Mouse (Mus musculus) thymus, postnatal 10 days (tissue): Measurements from ENCODE around the gene Foxo1.

ENCODE experiments used
- DNase-seq, 2 experiments: peaks; one replicate each; pipeline ENCODE4 v3.0.0; 2021; ENCODE audit warnings: low spot score in 2 of 2

Gene Foxo1

DNA sequence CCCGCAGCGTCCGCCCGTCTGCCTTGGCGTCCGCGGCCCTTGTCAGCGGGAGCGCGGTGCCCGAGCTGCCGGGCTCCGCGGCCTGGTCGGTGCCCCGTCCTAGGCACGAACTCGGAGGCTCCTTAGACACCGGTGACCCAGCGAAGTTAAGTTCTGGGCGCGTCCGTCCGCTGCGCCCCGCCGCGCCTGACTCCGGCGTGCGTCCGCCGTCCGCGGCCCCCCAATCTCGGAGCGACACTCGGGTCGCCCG, 276 bp downstream of the Foxo1 start:
- no peak for DNase-seq

DNA sequence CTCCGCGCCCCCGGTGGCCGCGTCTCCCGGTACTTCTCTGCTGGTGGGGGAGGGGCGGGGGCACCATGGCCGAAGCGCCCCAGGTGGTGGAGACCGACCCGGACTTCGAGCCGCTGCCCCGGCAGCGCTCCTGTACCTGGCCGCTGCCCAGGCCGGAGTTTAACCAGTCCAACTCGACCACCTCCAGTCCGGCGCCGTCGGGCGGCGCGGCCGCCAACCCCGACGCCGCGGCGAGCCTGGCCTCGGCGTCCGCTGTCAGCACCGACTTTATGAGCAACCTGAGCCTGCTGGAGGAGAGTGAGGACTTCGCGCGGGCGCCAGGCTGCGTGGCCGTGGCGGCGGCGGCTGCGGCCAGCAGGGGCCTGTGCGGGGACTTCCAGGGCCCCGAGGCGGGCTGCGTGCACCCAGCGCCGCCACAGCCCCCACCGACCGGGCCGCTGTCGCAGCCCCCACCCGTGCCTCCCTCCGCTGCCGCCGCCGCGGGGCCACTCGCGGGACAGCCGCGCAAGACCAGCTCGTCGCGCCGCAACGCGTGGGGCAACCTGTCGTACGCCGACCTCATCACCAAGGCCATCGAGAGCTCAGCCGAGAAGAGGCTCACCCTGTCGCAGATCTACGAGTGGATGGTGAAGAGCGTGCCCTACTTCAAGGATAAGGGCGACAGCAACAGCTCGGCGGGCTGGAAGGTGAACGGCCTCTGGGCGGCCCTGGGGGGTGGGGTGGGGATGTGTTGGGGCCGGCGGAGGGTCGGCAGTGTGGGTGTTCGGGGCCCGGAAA, 789 bp downstream of the Foxo1 start:
- peak in 1 of 2 experiments; percentile 51 for DNase-seq

DNA sequence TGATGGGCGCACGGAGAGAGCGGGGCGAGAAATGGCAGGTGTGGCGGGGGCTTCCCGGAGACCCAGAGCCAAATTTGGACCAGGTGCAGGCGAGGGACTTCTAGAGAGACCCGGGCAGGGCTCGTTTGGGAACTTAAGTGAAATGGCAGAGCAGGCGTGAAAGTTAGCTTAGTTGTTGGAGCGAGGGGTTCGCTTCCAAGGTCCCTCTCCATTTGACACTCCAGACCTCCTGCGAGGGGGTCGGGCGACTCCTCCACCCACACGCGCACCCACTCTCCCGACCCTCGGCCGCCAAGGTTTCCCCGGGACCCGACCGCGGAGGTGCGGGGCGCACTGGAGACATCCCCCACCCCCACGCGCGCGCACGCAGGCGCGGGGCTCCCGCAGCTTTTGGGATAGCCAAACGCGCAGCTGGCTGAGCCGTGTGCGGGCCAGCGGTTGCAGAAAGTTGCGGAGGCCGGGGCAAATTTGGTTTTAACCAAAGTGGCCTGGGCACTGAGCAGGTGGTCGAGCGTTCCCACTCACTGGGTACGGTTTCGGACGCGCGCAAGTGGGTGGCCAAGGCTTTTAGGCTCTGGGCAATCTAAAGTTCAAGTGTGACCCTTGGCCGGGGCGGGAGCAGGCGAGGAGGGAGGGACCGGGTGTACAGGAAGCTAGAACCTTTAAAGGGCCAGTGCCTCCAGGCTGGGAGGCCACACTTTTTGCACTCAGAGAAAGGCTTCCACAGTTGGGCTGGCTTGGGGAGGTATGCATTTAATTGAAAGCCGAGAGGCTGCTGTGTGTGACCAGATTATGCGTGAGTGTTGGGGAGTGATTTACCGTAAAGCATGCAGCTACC, 1.6 kb downstream of the Foxo1 start:
- peak; percentile 38 to 51 for DNase-seq

DNA sequence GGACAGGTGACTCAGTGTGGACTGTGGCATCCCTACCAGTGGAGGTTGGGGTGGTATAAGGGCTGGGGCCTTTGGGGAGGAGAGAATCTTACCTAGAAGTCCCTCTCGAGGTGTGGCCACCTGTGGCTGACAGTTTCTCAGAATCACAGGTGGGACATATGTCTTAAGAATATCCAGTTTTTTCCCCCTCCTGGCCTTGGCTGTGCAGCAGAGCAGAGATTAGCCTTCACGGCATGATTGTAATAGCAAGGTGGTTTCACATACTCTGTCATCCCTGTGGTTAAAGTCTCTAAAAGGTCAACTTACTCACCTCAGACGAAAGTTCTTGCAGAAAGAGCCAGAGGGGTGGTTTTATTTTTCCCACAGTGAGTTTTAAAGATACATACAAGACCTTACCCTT, 2.4 kb downstream of the Foxo1 start:
- no peak for DNase-seq

DNA sequence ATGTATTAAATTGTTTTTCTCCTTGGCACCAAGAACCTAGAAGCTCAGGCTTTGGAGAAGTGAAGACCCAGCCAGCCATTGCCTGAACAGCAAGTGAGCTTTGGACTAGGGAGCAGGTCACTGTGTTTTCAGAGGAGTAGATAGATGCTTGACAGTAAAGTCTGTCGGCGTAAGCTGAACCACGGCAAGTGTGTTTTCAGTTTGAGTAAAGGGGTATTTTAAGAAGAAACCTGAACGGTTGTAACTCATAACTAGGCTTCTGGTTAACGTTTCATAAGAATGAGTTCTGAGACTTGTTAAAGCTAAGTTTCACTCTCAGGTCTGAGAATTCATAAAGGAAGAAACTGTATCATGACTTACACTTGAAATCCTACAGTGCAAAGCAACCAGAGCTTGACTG, 3.2 kb downstream of the Foxo1 start:
- DNase-seq: no peak

DNA sequence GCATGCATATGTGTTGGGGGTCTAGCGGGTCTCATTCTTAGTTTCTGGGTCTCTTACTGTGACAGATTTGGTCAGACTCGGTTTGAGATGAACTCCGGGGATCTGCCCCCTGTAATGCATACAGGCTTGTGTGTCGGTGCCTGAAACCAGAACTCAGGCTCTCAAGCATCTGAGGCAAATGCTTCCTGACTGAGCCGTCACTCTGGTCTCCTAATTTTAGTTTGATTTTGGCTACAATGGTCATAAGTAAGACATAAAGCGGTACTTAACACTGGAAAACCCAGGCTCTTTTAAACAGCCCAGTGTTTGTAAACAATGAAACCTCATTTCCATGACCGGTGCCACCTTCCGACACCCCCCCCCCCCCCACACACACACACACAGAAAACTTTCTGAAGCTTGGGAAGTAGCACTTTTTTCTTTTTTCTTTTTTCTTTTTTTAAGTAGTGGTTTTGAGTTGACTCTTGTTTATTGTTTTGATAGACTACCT, 4.3 kb downstream of the Foxo1 start:
- DNase-seq: no peak

DNA sequence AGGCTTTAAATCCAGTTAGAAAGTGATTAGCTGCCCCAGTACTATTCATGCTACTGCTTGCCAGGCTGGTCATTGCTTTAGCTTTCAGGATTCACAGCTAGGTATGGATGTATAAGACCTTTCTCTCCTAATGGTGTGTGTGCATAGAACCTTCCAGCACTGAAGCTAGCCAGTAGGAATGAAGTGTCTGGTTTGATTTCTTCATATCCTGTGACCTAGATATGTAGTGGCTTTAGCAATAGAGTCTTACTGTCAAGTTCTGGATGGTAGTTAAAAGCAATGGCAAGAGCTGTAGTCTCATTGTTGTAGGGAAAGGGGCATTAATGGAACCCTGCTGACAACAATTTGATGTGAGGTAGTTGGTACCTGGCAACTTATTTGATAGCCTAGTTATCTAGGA, 6.3 kb downstream of the Foxo1 start:
- no peak for DNase-seq

DNA sequence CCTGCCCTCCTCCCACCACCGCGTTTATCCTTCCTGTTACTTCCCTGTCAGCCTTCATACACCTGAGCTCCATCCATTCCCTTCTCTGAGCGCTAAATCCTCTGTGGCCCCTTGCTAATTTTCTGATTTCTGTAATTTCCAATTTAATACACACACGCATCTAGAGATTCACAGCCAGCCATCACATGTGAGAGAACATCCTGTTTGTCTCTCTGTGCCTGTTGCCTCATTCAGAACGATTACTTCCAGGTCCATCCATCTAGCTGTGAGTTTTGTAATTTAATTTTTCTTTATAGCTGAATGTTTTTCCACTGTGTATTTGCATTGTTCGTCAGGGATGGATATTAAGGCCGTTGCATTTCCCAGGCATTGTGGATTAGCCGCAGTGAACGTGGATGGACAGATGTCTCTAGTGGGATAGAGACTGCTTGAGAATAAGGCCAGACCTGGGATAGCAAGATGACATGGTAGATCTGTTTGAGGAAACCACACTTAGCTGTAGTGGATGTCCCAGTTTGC, 7.0 kb downstream of the Foxo1 start:
- DNase-seq: no peak

DNA sequence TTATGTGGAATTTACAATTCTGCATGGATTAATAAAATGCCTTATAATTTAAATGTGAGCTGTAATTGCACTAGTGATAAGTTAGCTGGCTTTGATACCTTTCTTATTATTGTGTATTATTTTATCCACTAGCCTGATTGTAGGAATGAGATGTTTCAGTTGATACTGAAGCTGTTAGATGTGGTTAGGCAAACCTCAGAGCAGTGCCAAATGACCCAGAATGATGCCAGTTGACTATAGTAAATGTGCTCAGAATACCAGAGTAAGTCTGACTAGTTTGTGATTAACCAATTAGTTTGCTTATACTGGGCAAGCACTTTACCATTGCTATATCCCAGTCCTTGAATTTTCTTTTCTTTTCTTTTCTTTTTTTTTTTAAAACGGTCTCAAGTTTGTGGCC, 12.5 kb downstream of the Foxo1 start:
- no peak for DNase-seq

DNA sequence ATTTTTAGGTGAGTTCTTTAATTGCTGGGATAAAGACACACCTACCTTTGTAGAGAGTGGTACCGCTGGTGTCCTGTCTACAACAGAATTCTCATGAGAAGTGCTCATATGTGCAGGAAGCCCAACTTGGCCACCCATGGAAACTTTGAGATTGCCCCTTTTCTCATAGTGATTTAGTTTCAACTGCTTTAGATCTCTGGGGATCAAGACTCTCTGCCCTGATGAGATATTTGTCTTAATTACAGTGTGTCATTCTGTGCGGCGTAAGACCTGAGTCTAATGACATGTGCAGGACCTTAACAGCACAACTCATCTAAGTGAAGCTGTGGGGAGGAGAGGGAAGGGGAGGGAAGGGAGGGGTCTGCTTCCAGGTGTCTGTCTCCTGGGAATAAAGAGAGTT, 13.7 kb downstream of the Foxo1 start:
- no peak for DNase-seq

DNA sequence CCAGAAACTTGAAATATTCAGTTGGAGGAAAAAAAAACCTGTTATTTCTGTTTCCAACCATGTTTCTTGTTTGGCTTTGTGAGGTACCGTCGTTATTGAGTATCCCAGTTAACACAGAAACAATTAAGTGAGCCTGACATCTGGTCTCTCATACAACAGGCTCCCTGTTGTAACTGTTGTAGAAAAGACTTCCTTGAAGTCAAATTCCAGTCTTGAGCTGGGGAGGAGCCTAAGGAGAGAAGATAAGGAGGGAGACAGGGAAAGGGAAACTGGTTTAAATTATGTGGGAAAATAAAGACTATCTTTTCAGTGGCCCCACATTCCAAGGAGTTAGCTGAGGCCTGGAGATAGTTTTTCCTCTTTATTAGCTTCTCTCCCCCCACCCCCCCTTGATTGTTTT, 14.2 kb downstream of the Foxo1 start:
- no peak for DNase-seq

DNA sequence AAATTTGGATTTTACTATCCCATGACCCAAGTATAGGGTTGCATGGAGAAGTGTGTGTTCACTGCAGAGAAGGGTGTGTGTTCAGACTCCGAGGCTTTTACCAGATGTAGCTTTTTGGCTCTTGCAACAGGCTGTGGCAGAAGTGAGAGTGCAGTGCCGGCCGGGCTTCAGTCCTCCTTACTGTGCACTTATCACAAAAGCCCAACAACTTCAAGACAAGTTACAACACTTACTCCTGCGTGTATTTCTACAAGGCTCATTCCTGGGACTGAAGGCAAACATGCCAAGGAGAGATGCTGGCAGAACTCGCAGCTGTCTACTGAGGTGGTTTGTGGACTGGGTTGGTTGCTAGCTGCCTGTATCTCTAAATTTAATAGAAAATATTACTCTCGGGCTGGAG, 15.4 kb downstream of the Foxo1 start:
- DNase-seq: no peak

DNA sequence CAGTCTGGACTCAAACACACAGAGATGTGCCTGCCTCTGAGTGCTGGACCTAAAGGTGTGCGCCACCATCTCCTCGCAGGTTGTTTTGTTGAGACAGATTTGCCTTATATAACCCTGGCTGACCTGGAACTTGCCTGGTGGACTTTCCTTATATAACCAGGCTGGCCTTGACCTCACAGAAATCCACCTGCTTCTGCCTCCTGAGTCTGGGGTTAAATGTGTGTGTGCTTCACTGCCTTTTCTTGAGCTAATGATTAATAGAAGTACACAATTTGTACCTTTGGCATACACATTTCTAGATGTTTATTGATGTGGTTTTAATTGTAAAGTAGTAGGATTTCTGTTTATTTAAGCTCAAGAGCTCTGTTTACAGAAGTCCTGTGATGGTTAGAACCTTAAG, 22.7 kb downstream of the Foxo1 start:
- no peak for DNase-seq

DNA sequence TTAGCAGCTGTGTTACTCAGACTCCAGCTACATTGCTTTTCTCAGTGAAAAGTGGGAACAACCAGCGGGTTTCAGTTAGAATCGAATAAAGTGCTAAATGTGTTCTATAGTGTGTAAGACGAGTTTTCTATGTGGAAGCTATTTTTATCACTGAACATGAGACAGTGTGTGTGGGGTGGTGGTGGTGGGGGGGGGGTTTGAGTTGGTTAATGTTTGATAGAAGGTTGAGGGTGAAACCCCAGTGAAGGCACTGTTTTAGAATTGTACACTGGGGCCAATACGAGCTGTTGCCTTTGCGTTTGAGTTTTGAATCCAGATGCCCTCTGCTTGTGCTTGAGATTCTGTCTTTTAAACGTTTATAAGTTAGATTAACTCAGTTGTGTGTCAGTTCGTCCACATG, 24.4 kb downstream of the Foxo1 start:
- no peak for DNase-seq

DNA sequence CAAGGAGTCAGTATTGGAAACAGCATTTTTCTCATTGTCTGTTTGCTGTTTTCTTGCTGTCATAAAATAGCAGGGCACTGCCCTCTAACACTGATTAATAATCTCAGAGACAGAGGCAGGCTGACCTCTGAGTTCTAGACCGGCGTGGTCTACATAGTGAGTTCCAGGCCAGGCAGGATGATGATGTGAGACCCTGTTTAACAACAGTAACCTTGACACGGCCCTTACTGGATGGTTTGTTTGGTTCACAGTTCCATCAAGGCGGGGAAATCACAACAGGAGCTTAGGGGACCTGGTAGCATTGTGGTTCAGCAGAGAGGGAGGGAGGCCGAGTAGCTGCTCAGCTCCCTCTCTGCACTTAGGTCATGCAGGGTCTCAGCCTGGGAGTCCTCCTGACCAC, 25.8 kb downstream of the Foxo1 start:
- no peak for DNase-seq

DNA sequence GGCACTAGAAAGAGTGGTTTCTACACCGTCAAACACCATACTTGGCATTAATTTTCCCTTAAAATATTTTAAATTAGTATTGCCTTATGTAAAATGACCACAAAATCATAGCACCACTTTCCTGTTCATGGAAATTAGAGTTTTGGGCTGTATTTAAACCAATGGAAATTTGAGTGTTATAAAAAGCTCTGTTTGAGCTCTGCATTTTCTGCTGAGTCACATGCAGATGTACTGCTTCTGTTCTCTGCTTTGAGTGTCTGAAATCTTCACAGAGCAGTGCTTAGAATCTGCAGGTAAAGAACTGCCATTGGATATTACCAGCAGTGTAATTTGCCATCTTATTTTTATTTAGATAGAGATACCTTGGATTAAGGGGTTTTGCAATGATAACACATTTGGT, 27.6 kb downstream of the Foxo1 start:
- DNase-seq: no peak

DNA sequence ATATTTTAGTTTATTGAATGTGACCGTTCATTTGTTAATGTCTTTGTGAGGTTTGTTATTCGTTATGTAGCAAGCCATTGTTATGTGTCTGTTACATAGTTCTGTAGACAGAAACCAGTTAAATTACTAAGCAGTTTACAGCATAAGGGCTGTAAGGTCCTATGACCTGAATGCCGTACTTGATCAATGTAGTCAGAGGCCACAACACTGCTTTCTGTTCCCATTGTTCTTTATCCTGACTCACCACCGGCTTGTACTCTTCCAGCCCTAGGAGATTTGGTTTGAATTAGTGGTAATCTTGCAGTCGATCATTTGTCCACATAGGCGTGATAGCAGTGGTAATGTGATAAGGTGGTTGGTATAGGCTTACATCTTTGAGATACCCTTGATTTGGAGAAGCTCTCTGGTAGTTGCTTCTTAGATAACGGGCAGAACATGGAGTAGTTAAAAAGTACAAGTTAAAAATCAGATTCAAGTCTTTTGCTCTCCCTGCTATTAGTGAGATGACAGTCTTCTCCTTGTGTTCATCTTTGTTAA, 28.2 kb downstream of the Foxo1 start:
- DNase-seq: no peak

DNA sequence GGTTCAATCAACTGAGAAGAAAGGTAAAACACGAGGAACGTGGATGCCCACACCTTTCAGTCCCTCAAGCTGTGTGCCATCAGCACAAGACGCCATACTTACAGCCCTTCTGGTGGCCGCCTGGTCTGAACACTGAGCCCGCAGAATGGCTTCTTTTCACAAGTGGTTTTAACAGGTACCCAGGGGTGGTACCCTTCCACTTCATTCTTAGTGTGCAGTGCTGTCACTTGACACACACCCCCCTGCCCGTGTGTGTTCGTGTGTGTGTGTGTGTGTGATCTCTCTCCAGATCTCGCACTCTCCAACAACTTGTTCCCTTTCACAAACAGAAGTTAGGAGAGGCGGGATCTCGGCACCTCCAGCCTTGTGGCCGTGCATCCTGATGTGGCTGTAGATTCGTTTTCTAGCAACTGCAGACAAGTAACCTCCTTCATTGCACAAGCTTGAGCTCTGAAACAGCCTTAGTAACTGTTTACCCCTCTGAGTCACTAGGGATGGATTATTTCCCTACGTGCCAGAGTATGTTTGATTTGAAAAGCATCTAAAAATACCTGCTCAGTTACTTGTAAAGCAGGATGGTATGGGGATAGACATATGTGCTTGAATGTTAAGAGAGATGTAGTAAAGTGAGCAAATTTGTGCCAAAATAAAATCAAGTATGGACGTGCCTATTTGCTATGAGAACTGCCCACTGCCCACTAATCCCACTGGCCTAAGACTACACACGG, 29.3 kb downstream of the Foxo1 start:
- DNase-seq: no peak

DNA sequence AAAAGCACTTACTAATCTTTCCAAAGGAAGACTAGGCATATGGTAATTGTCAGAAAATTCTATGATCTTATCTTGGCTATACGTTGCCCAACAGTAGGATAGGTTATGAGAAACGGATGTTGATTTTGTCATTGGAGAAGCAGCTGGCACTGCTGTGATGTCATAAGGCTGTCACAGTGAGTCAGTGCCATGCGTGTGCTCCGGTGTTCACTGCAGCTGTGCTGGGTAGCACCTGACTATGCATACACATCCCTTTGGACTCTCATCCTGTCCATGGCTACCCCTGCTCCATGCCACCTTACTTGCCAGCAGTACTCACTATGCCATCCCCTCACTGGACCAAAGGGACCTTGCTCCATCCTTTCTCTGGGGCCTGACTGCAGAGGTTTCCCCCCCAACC, 30.5 kb downstream of the Foxo1 start:
- no peak for DNase-seq

DNA sequence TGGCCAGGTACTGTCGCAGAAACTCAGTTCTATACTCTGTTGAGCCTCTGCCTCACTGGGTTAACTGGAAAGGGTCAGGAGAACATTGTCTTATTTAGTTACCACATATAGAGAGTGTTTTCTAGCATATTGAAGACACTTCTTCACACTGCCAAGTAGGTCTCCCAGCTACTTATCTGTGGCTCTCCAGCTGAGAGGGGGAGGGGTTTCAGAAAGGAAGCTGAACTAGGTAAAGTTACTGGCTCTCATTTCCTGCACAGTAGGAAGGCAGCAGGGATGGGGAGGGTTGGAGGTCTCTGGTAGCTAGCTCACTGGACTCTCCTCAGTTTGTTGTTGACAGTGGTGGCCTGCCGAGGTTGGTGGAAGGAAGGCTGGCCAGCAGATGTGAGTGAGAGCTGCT, 31.2 kb downstream of the Foxo1 start:
- DNase-seq: peak; percentile 26 to 62

DNA sequence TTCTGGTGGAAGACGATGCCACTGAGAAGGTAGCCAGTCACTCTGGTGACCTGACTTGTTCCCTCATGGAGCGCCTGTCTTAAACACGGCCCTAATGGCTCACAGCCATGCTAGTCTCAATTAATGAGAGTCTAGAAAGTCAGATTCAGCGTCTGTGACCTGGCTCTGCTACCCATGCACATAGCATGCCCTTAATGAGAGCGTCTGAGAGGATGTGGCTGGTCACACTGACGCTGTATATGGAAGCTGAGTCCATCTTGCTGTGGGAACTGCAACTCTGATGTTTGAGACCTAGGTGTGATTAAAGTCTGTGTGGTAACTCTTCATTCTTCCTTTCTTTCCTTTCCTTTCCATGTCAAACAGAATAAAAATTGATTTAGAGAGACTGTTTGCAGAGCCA, 32.4 kb downstream of the Foxo1 start:
- no peak for DNase-seq

DNA sequence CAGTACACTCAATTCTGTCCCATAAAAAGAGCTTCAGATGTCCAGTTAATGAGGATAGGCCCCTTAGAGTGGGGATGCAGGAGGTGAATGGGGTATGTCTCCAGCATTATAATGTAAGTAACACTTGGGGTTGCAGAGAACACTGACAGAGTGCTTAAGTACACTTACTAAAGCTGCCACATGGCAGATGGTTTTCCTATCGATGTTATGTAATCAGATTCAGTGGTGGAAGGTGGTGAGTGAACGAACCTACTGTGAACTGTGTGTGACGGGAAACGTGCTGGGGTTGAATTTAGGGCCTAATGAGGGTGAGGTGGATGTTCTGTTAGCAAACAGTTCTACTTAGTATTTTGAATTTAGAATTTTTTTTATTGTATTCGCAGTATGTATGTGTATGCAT, 35.2 kb downstream of the Foxo1 start:
- no peak for DNase-seq
